Mouse (Mus musculus) thymus, postnatal 14 days (tissue): Measurements from ENCODE around the gene Chmp2b.
A peak's percentile ranks its signal among the peaks of the same experiment; 100 is the strongest.

ENCODE experiments used
- DNase-seq: peaks from one replicate; pipeline ENCODE4 v3.0.0; 2021

The Chmp2b gene

GRCm38 (mm10) chr16:65561963-65562863 lies at the start of gene Chmp2b:
Gene Chmp2b, minus strand, starts transcription at chr16:65562726.
- peak; percentile 88 for DNase-seq

DNA sequence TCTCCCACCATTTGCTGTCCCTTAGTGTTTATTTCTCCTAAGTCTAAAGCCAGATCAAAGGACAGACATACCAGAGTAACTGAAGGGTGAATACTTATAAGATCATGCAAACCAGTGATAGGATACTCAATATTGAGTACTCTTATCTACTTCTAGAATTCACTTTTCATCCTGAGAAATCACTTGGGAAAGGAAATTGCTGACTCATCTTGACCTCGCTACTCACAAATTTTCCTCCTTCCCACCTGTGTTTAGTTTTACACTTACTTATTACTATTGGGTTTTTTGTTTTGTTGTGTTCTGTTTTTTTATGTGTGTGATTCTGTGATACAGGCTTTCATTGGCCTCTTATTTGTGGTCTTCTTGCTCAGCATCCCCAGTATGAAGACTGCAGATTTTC lies 49.2 kb upstream of the Chmp2b start:
- no peak for DNase-seq

DNA sequence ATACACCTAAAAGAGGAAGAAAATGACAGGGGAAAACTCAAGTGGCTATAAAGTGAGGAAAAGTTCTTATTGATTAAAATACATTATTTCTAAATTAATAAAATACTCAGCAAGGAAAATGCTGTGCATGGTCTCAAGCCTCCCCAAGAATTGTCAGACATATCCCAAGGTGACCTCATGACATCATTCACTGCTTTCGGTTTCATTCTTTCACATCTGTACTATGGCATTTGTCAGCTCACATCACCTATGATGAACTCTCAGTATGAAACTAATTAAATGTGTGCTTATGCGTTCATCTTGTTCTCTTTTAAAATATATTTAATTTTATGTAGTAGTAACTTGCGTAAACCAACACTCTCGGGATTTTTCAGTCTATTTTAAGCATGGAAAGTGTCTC lies 38.3 kb upstream of the Chmp2b start:
- no peak for DNase-seq

DNA sequence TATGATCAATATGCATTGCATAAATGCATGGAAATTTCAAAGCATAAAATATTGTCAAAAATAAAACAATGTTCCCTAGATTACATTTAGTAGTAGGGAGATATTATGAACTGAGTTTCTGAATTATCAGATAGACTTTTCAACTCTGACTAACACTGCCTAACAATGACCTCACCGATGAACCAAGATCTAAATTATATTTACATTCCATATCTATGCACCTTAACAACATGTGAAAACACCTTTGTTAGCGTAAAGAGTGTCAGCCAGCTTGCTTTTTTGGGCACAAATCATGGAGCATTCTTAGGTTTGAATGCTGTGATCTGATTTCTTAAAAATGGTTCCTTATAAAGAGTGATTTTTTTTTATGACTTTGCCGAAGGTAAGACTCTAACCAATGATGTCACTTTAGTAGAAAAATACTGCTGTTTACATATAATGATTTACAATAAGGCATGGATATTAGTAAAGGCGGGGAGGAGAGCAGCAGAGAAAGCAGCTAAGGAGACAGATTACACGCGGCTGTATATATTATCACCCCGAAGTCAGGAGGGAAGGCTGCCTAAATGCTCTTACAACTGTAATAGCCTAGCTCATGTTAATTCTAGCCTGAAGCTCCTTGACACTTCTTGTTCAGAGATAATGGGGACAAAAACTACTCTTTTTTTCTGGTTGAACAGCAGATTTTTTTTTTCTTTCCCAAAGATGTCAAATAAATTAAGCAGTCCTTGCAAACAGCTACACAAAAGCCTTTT lies 23.8 kb upstream of the Chmp2b start:
- DNase-seq: no peak

GRCm38 (mm10) chr16:65585699-65586098 lies 23.2 kb upstream of the Chmp2b start:
- DNase-seq: no peak

DNA sequence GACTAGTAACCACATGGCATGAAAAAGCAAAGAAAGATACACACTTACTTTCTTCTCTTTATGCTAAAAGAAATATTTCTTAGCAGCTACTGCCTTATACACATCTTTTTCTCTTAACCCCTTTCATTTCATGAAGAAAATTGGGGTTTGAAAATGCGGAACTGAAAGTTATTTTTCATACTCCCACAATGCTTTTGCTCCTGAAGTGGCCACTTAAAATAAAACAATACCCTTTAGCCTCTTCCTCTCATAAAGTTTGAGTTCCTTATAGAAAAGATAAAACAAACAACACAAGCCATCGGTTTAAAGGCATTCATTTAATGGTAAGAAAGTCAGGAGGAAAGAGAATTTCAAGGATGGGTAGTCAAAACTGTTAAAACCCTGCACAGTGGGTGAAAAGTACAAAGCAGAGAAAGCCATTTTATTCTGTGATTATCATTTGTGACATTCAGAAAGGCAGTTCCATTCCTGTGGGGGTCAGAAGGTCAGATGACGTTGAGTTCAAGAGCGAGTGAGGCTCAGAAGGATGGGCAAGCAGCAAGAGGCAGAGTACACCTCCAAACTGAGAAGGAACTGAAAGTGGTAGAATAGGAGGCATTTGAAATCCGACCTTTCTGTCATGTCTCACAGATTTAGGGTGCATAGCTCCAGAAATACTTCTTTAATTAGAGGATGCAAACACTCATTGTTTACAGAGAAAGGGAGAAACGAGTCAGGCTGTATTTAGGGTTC lies 14.9 kb upstream of the Chmp2b start:
- no peak for DNase-seq

DNA sequence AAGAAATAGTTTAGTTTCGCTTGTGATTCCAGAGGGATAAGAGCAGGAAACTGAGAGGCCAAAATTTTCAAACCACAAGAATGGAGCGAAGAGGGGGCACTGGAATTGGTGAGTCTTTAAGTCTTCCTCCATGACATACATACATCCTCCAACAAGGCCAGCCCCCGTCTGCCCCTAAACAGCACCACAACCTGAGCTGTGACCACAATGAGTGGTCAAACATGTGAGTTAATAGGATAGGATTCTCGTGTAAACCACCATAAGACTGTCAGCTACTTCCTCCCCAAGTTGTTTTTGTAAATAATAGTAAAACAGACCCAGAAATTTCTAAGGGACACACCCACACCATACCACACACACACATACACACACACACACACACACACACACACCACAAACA lies 6.3 kb upstream of the Chmp2b start:
- no peak for DNase-seq

DNA sequence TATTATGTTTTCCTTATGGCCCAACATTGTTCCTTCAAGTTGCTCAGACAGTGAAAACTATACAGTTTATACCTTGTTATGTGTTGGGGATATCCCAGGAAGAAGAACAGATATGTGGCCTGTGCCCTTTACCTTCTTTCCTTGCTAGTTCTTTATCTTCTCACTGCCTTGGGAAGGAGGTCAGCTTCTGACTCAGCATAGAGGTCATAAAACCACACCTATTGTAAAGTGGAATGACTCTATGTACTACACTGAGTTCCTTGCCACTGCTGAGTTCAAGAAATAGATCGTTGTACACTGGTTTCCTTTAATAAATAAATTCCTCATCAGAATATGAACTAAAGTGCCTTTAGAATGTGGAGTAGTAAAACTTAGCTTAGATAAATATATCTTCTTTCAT lies 2.4 kb upstream of the Chmp2b start:
- DNase-seq: no peak

DNA sequence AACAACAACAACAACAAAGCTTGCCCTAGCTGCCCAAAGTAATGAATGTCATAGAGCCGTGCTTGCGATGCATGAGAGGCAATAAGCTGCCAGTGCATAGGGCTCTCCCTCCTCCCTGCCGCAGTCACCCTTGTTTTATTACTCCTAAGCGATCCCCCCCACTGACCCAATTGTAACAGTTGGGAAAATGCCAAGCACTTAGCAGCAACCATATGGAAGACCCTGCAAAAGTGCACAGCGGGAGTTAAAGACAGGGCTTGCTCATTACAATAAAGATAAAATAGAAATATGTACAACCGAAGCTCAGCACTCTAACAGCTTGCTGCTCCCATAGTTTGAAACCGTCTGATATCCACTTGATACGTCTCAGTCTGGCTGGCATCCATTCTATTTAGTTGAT lies 1.8 kb upstream of the Chmp2b start:
- DNase-seq: no peak

- DNase-seq: no peak
Observed at GRCm38 (mm10) chr16:65562864-65563206, 309 bp upstream of the Chmp2b start.

DNA sequence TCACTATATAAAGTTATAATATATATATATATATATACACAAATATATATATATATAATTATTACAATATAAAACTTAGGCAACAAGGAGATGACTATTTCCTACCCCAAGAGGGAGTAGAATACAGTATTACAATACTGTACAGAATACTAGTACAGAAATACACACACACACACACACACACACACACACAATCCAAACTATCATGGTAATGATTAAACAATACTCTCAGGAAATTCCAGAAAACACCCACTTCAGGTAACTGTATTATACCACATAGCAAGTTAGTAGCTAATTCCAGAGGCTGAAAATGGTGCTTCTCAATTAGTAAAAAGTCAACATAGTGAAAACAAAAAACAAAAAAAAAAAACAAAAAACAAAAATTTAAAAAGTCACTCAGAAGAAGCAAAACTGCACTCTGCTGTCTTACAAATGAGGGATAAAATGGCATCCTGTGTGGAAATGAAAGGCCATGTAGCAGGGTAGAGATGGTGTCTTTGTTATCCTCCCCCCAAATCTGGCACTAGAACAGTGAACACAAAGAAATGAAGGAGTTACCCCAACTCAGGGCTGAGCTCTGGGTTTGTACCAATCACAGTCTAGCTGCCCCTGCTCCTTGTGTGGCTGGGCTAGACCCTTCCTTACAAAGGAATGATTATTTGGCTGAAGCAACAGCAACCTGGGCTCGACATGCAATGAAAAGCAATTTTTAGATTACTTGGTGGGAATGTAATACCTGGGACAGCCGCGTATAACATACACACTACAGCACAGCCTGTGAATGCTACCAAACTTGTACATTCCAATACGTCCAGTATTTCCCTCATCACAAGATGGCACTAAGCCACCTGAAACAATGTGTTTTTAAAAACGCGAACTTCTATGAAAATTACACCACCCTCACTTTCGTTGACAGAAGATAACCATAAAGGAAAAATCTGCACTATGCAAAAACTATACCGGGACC lies 1.2 kb downstream of the Chmp2b start:
- DNase-seq: peak; percentile 5

DNA sequence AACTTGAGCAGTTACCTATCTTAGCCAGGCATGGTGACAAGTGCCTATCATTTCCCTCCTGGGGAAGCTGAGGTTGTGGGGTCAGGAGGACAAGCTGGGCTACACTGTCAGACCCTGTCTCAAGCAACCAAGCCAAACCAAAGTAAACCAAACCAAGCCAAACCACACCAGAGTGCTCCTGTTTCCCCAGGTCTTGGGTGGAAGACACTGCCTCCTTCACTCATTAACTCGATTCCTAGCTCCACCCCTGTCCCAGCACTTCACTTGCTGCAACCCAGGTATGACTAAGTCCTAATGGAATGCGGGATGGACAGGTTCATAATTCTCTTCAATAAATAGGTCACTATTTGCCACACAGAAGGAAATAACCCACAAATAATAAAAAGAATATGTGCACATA lies 2.9 kb downstream of the Chmp2b start:
- DNase-seq: no peak

GRCm38 (mm10) chr16:65557369-65557768 lies 5.2 kb downstream of the Chmp2b start:
- no peak for DNase-seq

DNA sequence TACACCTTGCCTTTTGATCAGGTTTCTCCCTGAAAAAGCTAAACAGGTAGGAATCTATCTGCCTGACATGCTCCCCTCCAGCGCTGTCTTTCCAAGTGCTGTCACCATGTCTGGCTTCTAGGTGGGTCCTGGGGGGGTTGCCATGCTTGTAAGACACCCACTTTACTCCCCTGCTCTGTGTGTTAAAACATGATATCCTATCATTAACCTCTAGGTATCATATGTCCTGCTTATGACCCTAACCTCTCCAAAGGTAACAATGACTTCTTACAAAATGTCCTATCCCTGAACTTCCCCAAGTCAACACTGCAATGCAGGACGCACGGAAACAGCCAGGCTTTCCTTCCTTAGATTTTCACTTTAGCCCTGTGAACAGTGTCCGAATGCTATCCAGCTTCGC lies 8.3 kb downstream of the Chmp2b start:
- DNase-seq: no peak

GRCm38 (mm10) chr16:65550814-65551213 lies 11.7 kb downstream of the Chmp2b start:
- no peak for DNase-seq

DNA sequence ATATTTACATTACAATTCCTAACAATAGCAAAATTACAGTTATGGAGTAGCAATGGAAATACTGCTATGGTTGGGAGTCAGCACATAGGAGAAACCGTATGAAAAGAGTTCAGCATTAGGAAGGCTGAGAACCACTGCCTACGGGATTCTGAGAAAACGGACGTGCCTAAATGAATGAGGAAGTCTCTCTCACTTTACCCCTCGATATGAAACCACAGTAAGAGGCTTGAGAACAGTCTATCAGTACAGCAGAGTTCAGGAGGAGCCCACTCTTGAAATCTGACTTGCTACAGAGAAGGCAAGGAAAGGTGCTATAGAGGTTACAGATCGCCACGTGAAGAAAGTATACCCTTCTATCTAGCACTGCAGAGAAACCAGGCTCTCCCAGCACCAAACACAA lies 13.6 kb downstream of the Chmp2b start:
- DNase-seq: no peak

DNA sequence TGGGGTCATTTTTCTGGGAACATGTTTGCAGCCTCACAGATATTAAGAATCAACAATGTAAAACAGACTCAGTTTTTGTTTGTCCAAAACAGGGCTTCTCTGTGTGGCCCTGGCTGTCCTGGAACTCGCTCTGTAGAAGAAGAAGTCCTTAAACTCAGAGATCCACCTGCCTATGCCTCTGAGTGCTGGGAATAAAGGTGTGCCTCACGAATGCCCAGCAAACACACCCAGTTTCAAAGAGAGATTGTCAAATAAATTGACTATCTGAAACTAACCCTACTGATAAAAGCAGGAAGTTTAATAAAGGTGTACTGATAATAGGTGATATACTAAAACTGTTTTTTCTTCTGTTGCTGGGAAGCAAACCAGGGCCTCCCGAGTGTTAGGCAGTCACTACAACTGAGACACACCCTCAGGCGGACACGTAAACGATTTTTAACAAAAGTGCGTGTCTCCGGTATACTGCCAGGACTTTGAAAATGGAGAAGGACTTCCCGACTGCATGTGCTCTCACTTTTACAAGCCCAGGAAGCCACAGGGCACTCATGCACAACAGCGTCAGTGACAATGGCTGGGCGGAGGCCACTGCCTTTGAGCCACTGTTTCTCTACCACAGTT lies 18.7 kb downstream of the Chmp2b start:
- no peak for DNase-seq

DNA sequence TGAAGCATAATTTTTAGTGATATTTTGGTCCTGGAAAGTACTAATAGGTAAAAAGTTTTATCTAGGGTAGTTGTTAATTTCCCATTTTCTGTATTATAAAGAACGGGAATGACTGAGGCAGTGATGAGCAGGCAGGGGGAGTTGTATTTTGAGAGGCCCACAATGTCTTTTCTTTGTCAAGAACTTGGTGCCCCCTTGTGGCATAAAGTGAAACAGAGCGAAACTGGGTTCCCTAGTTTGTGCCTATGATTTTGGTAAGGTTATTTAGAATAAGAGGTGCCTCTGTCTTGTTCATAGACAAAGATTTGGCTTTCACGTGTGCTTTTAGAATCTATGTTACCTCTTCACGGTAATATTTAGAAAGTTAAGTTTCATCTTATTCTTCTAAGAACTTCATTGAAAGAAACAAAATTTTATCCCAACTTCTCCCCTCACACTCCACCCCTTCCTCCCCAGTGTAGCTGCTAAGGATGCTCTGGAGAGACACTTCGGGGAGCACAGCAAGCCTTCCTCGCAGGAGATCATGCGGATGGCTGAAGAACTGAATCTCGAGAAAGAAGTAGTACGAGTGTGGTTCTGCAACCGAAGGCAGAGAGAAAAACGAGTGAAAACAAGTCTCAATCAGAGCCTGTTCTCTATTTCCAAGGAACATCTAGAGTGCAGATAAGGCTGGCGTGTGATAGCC lies 29.1 kb downstream of the Chmp2b start:
- DNase-seq: peak; percentile 34

- no peak for DNase-seq
Observed at GRCm38 (mm10) chr16:65531663-65532062, 30.9 kb downstream of the Chmp2b start.

DNA sequence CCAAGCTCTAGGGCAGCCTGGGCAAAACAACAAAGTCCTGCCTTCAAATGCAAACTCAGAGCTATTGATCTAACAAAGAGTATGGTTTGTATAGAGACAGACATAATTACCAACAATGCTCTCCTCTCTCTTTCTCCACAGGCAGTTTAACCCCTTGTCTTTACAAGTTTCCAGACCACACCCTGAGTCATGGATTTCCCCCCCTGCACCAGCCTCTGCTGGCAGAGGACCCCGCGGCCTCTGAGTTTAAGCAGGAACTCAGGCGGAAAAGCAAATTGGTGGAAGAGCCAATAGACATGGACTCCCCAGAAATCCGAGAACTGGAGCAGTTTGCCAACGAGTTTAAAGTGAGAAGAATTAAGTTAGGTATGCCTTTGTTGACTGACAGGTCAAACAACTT lies 32.9 kb downstream of the Chmp2b start:
- DNase-seq: no peak

- no peak for DNase-seq
Observed at GRCm38 (mm10) chr16:65526695-65527094, 35.8 kb downstream of the Chmp2b start.
